Mouse (Mus musculus): ENCODE measurements around the gene Gm27027. TPM values are rescaled to one million over a fixed set of nuclear protein-coding genes. Genes with fewer than 3 reads are reported as not detected.

The Gm27027 gene
- polyA plus RNA-seq, 1 experiment from 2014 or later, result not detected

- H3K4me2 ChIP-seq (replicated peaks), result no peak overlapping the region
- H3K36me3 ChIP-seq, result peaks cover 57% of the 10 kb centered on the region
- H3K4me1 ChIP-seq, result no peaks in the 10 kb centered on the region
- WGBS, result 74% methylated on average over 4 of the region's 4 CpGs
- no peak overlapping the region for H3K27ac ChIP-seq
- ATAC-seq (ENCODE audit: insufficient number of reproducible peaks, insufficient read depth, low FRiP score, low TSS enrichment), result no peak
- H3K9ac ChIP-seq, result no peak overlapping the region
- no peaks in the 10 kb centered on the region for H3K9me3 ChIP-seq
- H3K4me3 ChIP-seq, result no peak overlapping the region
- H3K27me3 ChIP-seq, result no peaks in the 10 kb centered on the region
Observed at GRCm38 (mm10) chr2:94001918-94002317, 5.8 kb upstream of the Gm27027 start.

GRCm38 (mm10) chr2:94001411-94001810 is 5.3 kb upstream of the Gm27027 start:
- Histone ChIP-seq H3K4me3 (no peak overlapping the region), H3K4me2 (replicated peaks) (no peak overlapping the region), H3K9ac (no peak overlapping the region), H3K9me3 (no peaks in the 10 kb centered on the region), H3K27me3 (no peaks in the 10 kb centered on the region), H3K36me3 (peaks cover 56% of the 10 kb centered on the region), H3K4me1 (no peaks in the 10 kb centered on the region), H3K27ac (no peak overlapping the region)
- 81% methylated on average over 6 of the region's 6 CpGs for WGBS
- peak; percentile 52; the same call in 1 of the 2 replicates for ATAC-seq (ENCODE audit: insufficient number of reproducible peaks, insufficient read depth, low FRiP score, low TSS enrichment)

GRCm38 (mm10) chr2:93992810-93993209 is 3.3 kb downstream of the Gm27027 start:
- 33% methylated on average over 3 of the region's 3 CpGs for WGBS

GRCm38 (mm10) chr2:93992259-93992658 is 3.9 kb downstream of the Gm27027 start:
- no peaks in the 10 kb centered on the region for H3K27me3 ChIP-seq
- H3K9ac ChIP-seq, result no peak overlapping the region
- 0 out of 2 replicates have a peak, but pooled peaks cover 4% of the 10 kb centered on the region for H3K4me1 ChIP-seq
- H3K36me3 ChIP-seq, result peaks cover 71% of the 10 kb centered on the region
- H3K4me2 ChIP-seq (replicated peaks), result no peak overlapping the region
- no peak overlapping the region for H3K27ac ChIP-seq
- no peak for ATAC-seq (ENCODE audit: insufficient number of reproducible peaks, insufficient read depth, low FRiP score, low TSS enrichment)
- no peaks in the 10 kb centered on the region for H3K9me3 ChIP-seq
- WGBS, result 27% methylated on average over 5 of the region's 5 CpGs
- H3K4me3 ChIP-seq, result no peak overlapping the region

More at GRCm38 (mm10) chr2:93992810-93993209, 3.3 kb downstream of the Gm27027 start:
- no peak for ATAC-seq (ENCODE audit: insufficient number of reproducible peaks, insufficient read depth, low FRiP score, low TSS enrichment)
- H3K27ac ChIP-seq, result no peak overlapping the region
- H3K36me3 ChIP-seq, result peaks cover 74% of the 10 kb centered on the region
- no peak overlapping the region for H3K9ac ChIP-seq
- no peaks in the 10 kb centered on the region for H3K9me3 ChIP-seq
- 0 out of 2 replicates have a peak, but pooled peaks cover 4% of the 10 kb centered on the region for H3K4me1 ChIP-seq
- no peaks in the 10 kb centered on the region for H3K27me3 ChIP-seq
- H3K4me2 ChIP-seq (replicated peaks), result no peak overlapping the region
- no peak overlapping the region for H3K4me3 ChIP-seq

- WGBS, result 74% methylated on average over 3 of the region's 3 CpGs
Observed at GRCm38 (mm10) chr2:93991336-93991735, 4.8 kb downstream of the Gm27027 start.

GRCm38 (mm10) chr2:93988440-93988839 is 7.7 kb downstream of the Gm27027 start:
- WGBS, result 91% methylated on average over 2 of the region's 2 CpGs
- H3K27ac ChIP-seq, result no peak overlapping the region

More at GRCm38 (mm10) chr2:93991336-93991735, 4.8 kb downstream of the Gm27027 start:
- no peak for ATAC-seq (ENCODE audit: insufficient number of reproducible peaks, insufficient read depth, low FRiP score, low TSS enrichment)
- 0 out of 2 replicates have a peak, but pooled peaks cover 4% of the 10 kb centered on the region for H3K4me1 ChIP-seq
- H3K4me2 ChIP-seq (replicated peaks), result no peak overlapping the region
- H3K4me3 ChIP-seq, result no peak overlapping the region
- no peaks in the 10 kb centered on the region for H3K27me3 ChIP-seq
- H3K9ac ChIP-seq, result no peak overlapping the region
- peaks cover 66% of the 10 kb centered on the region for H3K36me3 ChIP-seq
- H3K27ac ChIP-seq, result no peak overlapping the region
- H3K9me3 ChIP-seq, result no peaks in the 10 kb centered on the region

GRCm38 (mm10) chr2:93982457-93983235 is 13.5 kb downstream of the Gm27027 start:
- ATAC-seq (ENCODE audit: insufficient number of reproducible peaks, insufficient read depth, low FRiP score, low TSS enrichment), result no peak
- no peaks in the 10 kb centered on the region for H3K27me3 ChIP-seq
- H3K9ac ChIP-seq, result no peak overlapping the region
- no peaks in the 10 kb centered on the region for H3K4me1 ChIP-seq
- H3K4me2 ChIP-seq (replicated peaks), result no peak overlapping the region
- peaks cover 61% of the 10 kb centered on the region for H3K36me3 ChIP-seq
- no peak overlapping the region for H3K27ac ChIP-seq
- H3K4me3 ChIP-seq, result no peak overlapping the region
- H3K9me3 ChIP-seq, result no peaks in the 10 kb centered on the region
- WGBS, result 73% methylated on average over 4 of the region's 4 CpGs

More at GRCm38 (mm10) chr2:93988440-93988839, 7.7 kb downstream of the Gm27027 start:
- Histone ChIP-seq H3K4me1 (0 out of 2 replicates have a peak, but pooled peaks cover 4% of the 10 kb centered on the region), H3K4me3 (no peak overlapping the region), H3K9ac (no peak overlapping the region), H3K36me3 (peaks cover 52% of the 10 kb centered on the region), H3K27me3 (no peaks in the 10 kb centered on the region), H3K4me2 (replicated peaks) (no peak overlapping the region), H3K9me3 (no peaks in the 10 kb centered on the region)
- no peak for ATAC-seq (ENCODE audit: insufficient number of reproducible peaks, insufficient read depth, low FRiP score, low TSS enrichment)

GRCm38 (mm10) chr2:93979249-93980120 is 16.7 kb downstream of the Gm27027 start:
- Histone ChIP-seq H3K27me3 (no peaks in the 10 kb centered on the region), H3K9ac (no peak overlapping the region), H3K27ac (no peak overlapping the region), H3K4me1 (peaks cover 18% of the 10 kb centered on the region), H3K4me3 (no peak overlapping the region), H3K9me3 (no peaks in the 10 kb centered on the region), H3K4me2 (replicated peaks) (no peak overlapping the region), H3K36me3 (peaks cover 50% of the 10 kb centered on the region)
- WGBS, result 91% methylated on average over 7 of the region's 7 CpGs
- no peak for ATAC-seq (ENCODE audit: insufficient number of reproducible peaks, insufficient read depth, low FRiP score, low TSS enrichment)

GRCm38 (mm10) chr2:93976436-93977252 is 19.5 kb downstream of the Gm27027 start:
- ATAC-seq (ENCODE audit: insufficient number of reproducible peaks, insufficient read depth, low FRiP score, low TSS enrichment), result peak; percentile 87
- H3K27me3 ChIP-seq, result no peaks in the 10 kb centered on the region
- no peaks in the 10 kb centered on the region for H3K9me3 ChIP-seq
- 2% methylated on average over 37 of the region's 37 CpGs for WGBS
- peak overlapping the region; percentile 56 for H3K9ac ChIP-seq
- peak overlapping the region; percentile 42 for H3K4me3 ChIP-seq
- peak overlapping the region; percentile 72 for H3K27ac ChIP-seq
- peaks cover 18% of the 10 kb centered on the region for H3K4me1 ChIP-seq
- peaks cover 29% of the 10 kb centered on the region for H3K36me3 ChIP-seq
- peak overlapping the region; percentile 83 for H3K4me2 ChIP-seq (replicated peaks)

- Histone ChIP-seq H3K27me3 (no peaks in the 10 kb centered on the region), H3K4me3 (peak overlapping the region; percentile 42), H3K4me1 (peaks cover 18% of the 10 kb centered on the region), H3K36me3 (peaks cover 20% of the 10 kb centered on the region), H3K27ac (peak overlapping the region; percentile 72), H3K9ac (peak overlapping the region; percentile 56), H3K9me3 (no peaks in the 10 kb centered on the region), H3K4me2 (replicated peaks) (peak overlapping the region; percentile 83)
- no peak for ATAC-seq (ENCODE audit: insufficient number of reproducible peaks, insufficient read depth, low FRiP score, low TSS enrichment)
- 13% methylated on average over 21 of the region's 21 CpGs for WGBS
Observed at GRCm38 (mm10) chr2:93975526-93976435, 20.4 kb downstream of the Gm27027 start.
